Mouse (Mus musculus) cerebellum, adult 2 months (tissue): Measurements from ENCODE around the gene Chaf1b.

Source experiments
- CTCF ChIP-seq: fragments of 200-500 bp; IDR thresholded peaks from 2 replicates; pipeline ENCODE4 v1.5.1; 2011; ENCODE audit warnings: low read depth, mild to moderate bottlenecking, control low read depth, low read length, moderate library complexity, borderline replicate concordance; ENCODE audit not compliant: insufficient read depth
- POLR2A ChIP-seq: fragments of 200-500 bp; IDR thresholded peaks from 2 replicates; pipeline ENCODE4 v1.6.1; 2011; ENCODE audit warnings: low read length, control low read depth, borderline replicate concordance; ENCODE audit not compliant: insufficient read depth

DNA sequence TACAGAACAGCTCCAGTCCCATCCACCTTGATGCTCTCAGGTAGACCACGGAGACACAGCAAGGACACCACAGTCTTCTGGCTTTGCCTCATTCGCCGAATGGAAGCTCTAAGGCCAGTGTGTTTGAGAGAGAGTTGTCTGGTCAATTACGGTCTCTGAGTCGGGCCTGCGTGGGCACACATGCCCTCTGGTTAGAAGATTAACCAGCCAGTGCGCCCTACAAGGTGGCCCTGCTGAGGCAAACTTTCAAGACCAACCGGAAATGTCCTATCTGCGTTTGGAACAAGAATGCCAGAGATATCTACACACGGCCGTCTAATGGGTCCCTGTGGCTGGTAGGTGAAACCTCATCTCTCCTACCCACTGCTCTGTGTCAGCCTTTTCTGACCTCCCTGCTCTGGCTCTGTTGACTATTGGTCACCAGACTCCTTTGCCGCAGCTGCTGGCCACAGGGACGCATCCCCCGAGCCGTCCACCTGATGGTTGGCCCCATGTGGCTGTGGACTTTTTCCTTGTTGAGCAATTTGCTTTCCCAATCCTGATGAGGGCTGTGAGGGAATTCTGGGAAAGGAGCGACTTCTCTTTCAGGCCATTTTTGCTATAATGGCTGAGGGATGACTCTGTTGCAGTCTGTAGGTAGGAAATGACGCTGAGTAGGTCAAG, 45.8 kb downstream of the Chaf1b start:
- TF ChIP-seq POLR2A (no peak), CTCF (no peak)
